Mouse (Mus musculus) layer of hippocampus, adult 11-12 months (tissue): ENCODE results near the gene Tgm6.

Source experiments
- DNase-seq: peaks from one replicate; pipeline ENCODE4 v3.0.0; 2022; ENCODE audit warnings: low spot score

The Tgm6 gene

DNA sequence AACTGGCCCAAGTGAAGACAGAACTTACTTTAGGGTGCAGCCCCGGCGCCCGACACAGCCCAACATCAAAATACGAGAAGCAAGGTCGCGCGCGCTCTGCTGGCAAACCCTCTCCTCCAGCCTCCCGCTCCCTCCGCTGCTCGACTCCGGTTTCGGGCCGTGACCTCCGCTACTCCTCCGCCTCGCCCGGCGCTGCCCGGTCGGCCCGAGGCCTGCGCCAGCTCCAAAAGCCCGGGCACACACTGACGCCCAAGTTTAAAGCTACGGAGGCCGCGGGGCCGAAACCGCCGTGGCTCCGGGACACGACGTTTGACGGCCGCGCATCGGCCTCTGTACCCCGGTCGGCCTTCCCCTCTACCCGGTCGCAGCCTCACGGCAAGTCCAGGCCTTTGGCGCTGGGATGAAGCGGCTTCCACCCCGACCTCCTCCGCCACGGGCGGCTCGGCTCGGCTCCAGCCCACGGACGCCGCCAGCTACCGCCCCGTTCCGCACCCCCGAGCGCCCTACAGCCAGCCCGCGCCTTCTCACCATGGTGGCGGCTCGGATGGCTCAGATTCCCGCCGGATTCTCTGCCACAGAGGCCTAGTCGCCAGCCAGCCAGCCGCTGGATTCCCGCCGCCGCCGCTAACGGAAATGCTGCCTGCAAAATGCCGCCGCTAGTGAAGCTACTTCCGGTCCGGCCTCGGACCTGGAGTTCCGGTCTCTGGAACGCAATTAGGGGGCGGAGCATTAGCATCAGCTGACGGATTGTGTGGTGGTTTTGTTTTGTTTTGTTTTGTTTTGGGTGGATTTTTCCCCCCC, 66.7 kb downstream of the Tgm6 start, which contains the start of gene Snrpb:
Gene Snrpb, minus strand, starts transcription at position 698 of the 801 bp plus-strand sequence.
- peak; percentile 88 for DNase-seq

- DNase-seq, result no peak
Observed at GRCm38 (mm10) chr2:130179507-130180019, 67.3 kb downstream of the Tgm6 start.

GRCm38 (mm10) chr2:130188391-130188790, 76.2 kb downstream of the Tgm6 start:
- no peak for DNase-seq

GRCm38 (mm10) chr2:130194894-130195293, 82.7 kb downstream of the Tgm6 start, which contains the start of gene Tmc2:
Gene Tmc2, plus strand, starts transcription at chr2:130195194.
- no peak for DNase-seq

GRCm38 (mm10) chr2:130200961-130201360, 88.7 kb downstream of the Tgm6 start:
- DNase-seq, result no peak
